Mouse (Mus musculus) lung, postnatal 25 days (tissue): ENCODE measurements at regions not wholly inside any gene's neighbourhood (a gene's known extent, or its start where the extent isn't known, plus 50 kb on each side); places are given as distances from the start of the nearest gene placed in this dataset.

Experiments used
- DNase-seq: peaks from one replicate; pipeline ENCODE4 v3.0.0; 2022; ENCODE audit warnings: low spot score

GRCm38 (mm10) chr1:52397460-52397859 lies 103.0 kb downstream of the Nab1 start:
- DNase-seq, result no peak

- no peak for DNase-seq
These were observed 107.5 kb downstream of the Nab1 start for GRCm38 (mm10) chr1:52392933-52393332.

- DNase-seq, result no peak
These were observed 111.6 kb downstream of the Nab1 start for GRCm38 (mm10) chr1:52388836-52389235.

GRCm38 (mm10) chr1:52388118-52388517 lies 112.4 kb downstream of the Nab1 start:
- no peak for DNase-seq

DNA sequence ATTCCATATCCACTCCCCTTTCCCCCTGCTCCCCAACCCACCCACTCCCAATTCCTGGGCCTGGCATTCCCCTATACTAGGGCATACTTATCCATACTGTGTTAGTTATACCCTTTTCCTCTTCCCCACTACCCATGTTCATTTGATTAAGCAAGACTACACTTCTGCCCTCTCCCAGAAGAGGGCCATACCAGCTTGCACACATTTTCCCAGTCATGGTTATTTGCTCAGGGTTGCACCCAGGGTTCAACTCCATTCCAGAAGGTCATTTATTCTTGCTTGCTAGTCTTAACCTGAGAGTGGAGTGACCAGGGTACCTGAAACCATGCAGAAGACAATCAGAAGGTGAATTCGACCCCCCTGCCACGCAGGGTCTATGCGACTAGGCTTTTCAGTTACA lies 113.4 kb downstream of the Nab1 start:
- no peak for DNase-seq

- DNase-seq, result no peak
These were observed 125.2 kb downstream of the Nab1 start for GRCm38 (mm10) chr1:52375320-52375719.

DNA sequence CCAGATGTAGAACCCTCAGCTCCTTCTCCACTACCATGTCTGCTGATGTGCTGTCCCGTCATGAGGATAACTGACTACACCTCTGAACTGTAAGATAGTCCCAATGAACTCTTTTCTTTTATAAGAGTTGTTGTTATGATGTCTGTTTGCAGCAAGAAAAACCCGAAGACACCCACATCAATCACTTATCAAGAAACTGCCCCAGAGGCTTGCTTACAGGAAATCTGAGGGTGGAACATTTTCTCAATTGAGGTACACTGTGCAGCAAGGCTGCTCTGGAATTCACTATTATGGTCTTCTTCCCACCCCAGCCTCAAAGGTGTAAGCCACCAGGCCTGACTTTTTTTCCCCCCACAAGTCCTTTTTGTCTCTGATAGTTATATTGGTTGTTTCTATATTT lies 125.8 kb downstream of the Nab1 start:
- no peak for DNase-seq

DNA sequence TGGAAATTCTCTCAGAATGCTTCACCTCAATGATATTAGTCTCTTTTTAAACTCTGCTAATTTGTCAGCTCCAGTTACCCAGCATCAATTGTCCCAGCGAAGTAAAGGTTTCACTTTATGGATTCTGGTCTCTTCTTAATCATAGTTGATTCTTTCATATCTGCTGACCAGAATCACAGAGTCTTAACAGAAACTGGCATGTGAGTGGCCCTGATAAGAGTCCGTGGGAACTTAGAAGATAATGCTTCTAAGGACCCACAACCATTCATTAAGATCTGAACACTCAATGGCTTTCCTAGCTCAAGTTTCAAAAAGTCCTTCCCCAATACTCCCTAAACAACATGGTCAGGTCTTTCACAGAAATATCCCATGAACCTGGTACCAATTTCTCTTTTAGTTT lies 126.7 kb downstream of the Nab1 start:
- no peak for DNase-seq

DNA sequence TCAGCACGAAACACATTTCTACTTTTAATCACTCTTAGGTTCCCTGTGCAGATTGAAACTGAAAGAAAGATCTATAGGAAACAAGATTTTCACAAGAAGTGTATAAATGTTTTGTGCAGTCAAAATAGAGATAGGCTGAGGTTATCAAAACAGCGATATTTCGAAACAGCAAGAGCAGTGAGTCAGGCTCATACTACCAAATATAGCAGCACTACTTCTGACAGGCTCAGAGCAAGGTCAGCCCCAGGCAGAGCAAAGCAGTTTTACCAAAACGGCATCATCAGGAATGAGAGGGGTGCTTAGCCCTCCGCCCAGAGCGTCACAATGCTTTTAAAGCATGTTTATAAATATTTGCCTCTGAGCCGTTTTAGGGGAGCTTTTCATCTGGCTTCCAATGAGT lies 133.4 kb upstream of the Gls start:
- DNase-seq, result no peak

DNA sequence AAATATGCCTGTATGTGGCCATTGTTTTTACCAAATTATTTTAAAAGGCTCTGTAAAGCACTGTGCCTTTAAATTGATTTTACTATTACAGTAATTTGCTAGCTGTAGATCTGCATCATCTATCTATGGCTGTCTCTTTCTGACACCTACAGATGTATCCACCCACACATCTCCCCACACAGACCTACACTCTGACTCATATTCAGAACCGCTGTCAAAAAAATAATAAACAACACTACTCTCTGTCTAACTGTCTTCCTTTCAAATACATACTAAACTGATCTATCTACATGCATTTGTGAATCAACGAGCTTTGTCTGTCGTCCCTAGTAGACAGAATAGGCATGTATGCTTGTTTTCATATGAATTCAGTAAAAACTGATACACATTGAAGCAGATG lies 130.6 kb upstream of the Gls start:
- DNase-seq, result no peak

DNA sequence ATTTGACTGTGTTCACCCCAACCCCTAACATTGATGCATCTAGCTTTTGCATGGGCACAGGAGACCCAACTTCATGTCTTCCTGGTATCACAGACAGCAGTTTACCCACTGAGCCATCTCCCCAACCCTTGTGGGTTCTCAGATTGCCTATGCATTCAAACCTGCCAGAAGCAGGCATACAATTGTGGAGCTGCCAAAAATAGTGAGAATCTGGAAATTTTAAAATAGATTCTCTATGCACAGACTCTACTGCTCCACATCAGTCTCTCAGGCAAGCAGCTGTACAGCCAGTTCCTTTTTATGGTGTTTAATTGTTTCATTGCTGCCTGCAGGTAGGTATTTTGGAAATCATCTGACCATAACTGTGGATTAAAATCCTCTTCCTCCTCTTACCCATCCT lies 129.9 kb upstream of the Gls start:
- DNase-seq, result no peak

- peak; percentile 34 for DNase-seq
These were observed 121.1 kb upstream of the Gls start for GRCm38 (mm10) chr1:52354041-52354582.

DNA sequence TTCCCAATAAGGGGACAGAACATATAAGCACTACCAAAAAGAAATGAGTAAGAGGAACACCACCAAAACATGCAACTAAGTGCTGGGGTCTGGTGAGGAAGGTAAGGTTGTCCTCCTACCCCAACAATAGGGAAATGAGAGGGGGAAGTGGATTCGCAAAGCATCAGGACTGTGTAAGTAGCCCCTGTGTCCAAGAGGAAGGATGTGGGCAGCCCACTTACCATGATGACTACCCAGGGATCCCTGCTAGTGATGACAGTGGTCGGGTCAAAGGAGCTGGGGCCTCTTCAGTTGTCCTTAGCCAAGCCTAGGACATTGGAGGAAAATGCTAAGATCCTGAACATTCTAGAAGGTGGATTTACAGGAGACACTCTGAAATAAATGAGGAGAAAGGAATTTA lies 109.1 kb upstream of the Gls start:
- DNase-seq, result no peak

DNA sequence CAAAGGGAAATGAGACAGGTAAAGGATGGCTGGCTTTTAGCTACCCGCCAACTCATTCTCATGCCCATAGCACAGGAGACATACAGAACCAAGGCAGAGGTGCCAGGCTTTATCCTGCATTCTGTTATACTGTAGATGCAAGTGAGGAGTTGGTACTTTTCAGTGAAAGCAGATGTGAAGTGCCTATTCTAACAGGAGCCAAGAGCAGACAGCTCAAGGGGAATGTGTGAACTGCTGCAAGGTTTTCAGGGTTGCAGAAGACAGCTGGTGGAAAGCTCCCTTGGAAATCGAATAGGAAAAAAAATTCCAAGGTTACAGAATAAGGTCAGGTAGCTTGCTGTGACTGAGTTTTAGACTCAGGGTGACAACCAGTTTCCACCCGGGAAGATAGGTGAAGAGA lies 105.7 kb upstream of the Gls start:
- DNase-seq, result no peak

DNA sequence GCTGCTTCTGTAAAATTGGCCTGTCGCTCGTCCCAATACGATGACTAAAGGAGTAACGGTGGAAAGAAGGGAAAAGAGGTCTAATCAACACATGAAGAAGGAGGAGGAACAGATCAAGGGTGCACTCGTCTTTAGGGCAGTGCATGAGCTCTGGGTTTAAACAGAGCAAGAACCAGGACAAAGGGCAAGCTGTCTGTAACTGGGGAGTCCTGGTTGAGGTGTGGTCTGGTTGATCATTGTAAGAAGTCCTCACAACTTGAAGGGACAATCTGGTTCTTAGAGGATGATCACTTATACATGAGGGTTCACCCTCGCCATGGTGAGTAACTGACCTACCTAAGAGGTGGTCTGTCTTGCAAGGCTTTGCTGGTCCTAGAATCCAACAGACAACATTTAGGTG lies 105.2 kb upstream of the Gls start:
- DNase-seq, result no peak

DNA sequence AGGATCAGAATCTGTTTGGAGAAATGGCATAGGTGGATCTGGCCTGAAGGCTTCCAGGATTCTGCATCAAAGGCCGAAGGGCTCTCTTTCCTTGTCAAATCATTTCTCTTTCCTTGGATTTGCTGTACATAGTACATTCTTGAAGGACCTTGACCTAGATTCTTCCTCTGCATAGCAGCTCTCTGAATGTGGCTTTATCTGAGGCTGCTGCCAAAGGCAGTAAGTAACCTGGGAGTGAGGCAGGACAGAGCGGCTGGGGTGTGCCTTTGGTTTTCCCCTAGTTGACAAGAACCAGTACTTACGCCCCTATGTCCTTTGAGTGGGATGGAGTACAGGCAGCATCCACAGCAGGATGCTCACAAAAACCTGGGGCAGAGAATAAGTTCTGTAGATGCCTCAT lies 103.7 kb upstream of the Gls start:
- DNase-seq, result no peak

DNA sequence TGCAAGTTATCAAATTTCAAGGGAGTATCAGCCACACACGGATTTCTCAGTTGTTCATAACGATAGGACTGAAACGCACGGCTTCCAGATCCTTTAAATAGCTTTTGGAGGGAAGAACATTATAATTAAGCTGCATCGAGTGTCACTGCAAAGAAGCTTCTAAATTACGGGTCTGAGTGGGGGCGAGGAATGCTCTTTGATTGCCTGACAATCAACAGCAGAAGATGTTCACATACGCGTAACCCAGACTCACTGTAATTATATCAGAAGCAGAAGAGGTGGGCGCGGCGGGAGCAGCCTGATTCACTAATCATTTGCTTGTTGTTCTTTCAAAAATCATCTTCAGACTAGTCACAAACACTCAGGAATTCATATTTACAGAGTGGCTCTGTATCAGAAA lies 99.0 kb upstream of the Gls start:
- DNase-seq, result no peak

GRCm38 (mm10) chr1:52331442-52331841 lies 98.4 kb upstream of the Gls start:
- no peak for DNase-seq

DNA sequence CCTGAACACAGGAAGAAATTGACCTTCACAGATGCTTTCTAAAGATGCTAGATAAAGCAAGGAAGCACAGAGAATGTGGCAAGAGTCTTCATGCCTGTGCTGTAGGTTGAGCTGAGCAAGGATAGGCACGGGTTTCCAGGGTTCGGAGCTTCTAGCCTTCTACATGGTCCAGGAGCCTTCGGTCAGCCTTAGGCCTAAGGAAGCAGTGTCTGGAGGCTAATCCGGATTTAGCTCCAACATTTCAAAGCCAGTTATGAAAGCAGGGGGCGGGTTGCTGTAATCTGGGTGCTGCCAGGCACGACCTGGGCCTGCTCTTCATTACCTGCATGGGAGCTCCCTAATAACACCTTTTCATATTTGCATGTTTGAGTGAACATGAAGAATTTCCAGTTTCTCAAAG lies 97.5 kb upstream of the Gls start:
- no peak for DNase-seq

GRCm38 (mm10) chr1:52328507-52328906 lies 95.5 kb upstream of the Gls start:
- DNase-seq, result no peak

- DNase-seq, result no peak
These were observed 91.3 kb upstream of the Gls start for GRCm38 (mm10) chr1:52324356-52324755.

- no peak for DNase-seq
These were observed 79.1 kb upstream of the Gls start for GRCm38 (mm10) chr1:52312076-52312633.

DNA sequence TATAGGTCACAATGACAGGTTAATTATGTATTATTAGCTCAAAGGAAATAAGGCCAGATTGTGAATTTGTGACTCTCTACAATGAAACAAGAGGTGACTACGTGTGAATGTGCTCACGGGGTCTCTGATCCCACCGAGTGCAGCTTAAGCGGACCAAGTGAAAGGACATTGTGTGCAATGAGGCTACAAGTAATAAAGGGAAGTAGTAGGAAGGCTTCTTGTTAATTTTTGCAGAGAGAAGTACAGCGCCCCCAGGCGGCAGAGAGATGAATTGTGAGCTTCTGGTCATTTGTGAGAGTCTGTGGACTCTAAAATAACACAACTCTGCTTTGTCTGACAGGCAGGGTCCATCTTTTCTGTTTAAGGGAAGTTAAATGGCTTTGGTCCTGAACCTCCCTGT lies 73.9 kb upstream of the Gls start:
- DNase-seq, result no peak
